Mouse (Mus musculus): ENCODE results near the gene Cacna2d4.
"Not testable (repeated sequence)": the region's sequence is repeated elsewhere in the genome, so short reads cannot be mapped to it uniquely, and the experiment has no call there.

Cacna2d4 gene

DNA sequence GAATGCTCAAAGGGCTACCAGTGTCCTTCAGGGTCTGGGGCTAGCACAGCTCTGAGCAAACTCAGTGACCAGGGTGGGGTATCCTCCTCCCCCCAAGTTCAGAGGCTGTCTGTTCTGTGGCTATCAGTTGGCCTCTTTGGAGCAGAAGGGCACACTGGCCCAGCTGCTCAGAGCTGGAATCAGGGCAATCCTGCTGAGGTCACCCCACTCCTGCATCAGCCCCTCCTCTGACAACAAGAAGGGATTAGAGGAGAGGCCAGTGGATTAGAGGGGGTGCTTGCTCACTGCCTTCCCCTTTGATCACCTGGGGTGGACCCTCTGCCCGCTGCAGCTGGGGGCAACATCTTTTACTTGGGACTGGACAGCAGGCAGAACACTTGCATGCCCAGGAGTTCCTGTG lies at the start of gene Cacna2d4:
Gene Cacna2d4 (plus strand): TSS at position 286 of the 400 bp plus-strand sequence.
- DNase-seq (ENCODE audit: low spot score), result no peak

- DNase-seq (ENCODE audit: low spot score), result peak; percentile 21
Measured at GRCm38 (mm10) chr6:119186658-119187057, 49.7 kb upstream of the Cacna2d4 start.

- no peak for DNase-seq (ENCODE audit: low spot score)
Measured at GRCm38 (mm10) chr6:119187631-119188030, 48.7 kb upstream of the Cacna2d4 start.

GRCm38 (mm10) chr6:119191478-119191877 lies 44.8 kb upstream of the Cacna2d4 start:
- no peak for DNase-seq (ENCODE audit: low spot score)

DNA sequence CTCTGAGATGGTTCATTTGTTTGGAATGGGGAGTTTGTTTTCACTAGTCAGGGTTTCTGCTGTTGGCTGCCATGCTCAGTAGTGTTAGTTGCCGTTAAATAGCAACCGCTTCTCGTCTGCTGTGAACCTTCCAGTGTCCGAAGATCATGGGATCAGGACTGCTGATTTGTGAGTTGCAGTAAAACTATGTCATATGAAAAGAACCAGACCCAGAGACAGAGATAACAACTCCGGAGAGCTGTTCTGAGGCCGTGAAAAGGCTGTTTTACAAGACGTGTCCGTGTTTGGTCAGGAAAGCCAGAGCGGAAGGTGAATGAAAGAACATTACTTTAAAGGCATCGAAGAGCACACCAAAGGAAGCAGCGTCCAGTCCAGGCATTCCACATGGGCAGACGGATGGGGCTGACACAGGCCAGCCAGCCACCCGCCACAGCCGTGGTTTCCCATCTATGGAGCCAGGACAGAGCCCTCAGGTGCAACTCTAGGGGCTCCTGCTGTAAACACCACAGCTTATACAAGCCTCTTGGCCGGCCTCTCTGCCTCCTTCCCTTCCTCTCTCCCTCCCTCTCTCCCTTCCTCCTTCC lies 42.7 kb upstream of the Cacna2d4 start:
- no peak for DNase-seq (ENCODE audit: low spot score)

- DNase-seq (ENCODE audit: low spot score), result no peak
Measured at GRCm38 (mm10) chr6:119194161-119194560, 42.2 kb upstream of the Cacna2d4 start.

- no peak for DNase-seq (ENCODE audit: low spot score)
Measured at GRCm38 (mm10) chr6:119194601-119195000, 41.7 kb upstream of the Cacna2d4 start.

- DNase-seq (ENCODE audit: low spot score), result no peak
Measured at GRCm38 (mm10) chr6:119196382-119197305, 39.7 kb upstream of the Cacna2d4 start, which contains the start of gene Cacna1c. Gene Cacna1c, minus strand, starts transcription at chr6:119196418.

DNA sequence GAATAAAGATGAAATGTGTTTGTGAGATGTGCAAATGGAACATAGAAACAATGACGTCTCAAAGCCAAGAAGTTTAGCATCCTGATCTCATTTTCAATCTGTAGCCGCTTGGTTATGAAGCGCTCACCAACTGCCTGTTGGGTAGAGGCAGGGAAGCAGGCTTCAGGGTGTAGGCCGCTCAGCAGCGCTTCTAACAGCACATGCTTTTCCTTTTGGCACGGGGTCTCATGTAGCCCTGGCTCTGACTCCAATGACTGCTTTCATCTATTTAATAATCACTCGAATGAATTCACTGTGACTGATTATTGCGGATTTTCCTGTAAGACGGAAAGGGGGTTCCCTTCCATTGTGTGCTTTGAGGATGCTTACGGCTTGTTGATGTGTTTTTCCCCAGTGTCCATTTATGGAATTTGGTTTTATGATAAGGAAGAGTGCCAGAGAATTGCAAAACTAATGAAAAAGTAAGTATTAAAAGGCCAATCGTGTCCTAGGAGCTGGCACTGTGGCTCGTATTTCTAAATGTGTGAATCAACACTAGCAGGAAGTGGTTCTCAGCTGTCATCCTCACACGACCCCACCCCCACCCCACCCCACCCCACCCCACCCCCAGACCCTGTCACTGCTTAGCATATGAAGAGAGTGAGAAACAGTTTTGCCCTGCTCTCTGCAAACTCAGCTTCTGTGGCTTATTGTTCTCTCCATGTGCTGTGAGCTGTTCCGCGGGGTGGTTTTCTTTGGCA lies 37.6 kb upstream of the Cacna2d4 start:
- no peak for DNase-seq (ENCODE audit: low spot score)

- no peak for DNase-seq (ENCODE audit: low spot score)
Measured at GRCm38 (mm10) chr6:119199274-119199879, 36.9 kb upstream of the Cacna2d4 start.

DNA sequence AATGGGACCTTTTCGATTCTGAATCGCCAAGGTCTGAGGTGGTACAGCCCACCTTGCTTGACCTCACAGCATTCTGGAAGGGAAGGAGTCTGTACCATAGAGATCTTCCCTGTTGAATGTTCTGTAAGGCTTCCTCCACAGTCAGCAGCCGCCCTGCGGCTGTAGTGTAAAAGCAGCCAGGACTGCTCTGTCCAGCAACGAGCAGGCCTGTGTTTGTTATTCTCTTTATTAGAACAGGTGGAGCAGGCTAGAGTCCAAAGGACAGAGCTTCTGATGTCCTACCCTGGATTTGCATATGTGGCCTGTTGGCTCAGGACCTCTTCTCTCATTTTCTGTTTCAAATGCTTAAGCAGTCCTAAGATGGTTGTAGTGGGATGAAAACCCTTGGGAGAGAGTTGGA lies 36.0 kb upstream of the Cacna2d4 start:
- no peak for DNase-seq (ENCODE audit: low spot score)

GRCm38 (mm10) chr6:119201575-119201974 lies 34.8 kb upstream of the Cacna2d4 start:
- no peak for DNase-seq (ENCODE audit: low spot score)

DNA sequence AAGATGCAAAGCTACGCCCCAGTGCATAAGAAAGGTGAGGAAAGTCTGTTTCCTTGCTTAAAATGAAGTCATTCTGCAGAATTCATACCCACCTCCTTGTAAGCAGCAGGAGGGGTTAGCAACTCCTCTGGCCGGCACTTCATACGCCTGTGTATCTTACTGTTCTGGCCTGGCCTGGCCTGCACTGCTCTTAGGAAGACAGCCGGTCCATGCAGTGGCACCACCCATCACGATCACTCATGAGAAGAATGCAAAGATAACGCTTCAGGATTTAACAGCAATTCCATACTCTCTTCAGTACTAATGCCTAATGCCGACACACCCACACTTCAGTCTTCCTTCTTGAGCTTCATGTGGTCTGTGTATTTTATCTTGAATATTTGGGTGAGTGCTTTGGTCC lies 32.0 kb upstream of the Cacna2d4 start:
- DNase-seq (ENCODE audit: low spot score), result no peak

DNA sequence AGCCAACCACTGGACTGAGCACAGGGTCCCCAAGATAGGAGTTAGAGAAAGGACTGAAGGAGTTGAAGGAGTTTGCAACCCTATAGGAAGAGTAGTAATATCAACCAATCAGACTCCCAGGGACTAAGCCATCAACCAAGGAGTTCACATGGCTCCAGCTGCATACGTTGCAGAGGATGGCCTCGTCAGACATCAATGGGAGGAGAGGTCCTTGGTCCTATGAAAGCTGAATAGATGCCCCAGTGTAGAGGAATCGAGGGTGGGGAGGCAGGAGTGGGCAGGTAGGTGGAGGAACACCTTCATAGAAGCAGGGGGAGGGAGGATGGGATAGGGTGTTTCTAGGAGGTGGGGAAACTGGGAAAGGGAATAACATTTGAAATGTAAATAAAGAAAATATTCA lies 31.4 kb upstream of the Cacna2d4 start:
- DNase-seq (ENCODE audit: low spot score), result no peak

- DNase-seq (ENCODE audit: low spot score), result not testable (repeated sequence)
Measured at GRCm38 (mm10) chr6:119206006-119206405, 30.3 kb upstream of the Cacna2d4 start.

DNA sequence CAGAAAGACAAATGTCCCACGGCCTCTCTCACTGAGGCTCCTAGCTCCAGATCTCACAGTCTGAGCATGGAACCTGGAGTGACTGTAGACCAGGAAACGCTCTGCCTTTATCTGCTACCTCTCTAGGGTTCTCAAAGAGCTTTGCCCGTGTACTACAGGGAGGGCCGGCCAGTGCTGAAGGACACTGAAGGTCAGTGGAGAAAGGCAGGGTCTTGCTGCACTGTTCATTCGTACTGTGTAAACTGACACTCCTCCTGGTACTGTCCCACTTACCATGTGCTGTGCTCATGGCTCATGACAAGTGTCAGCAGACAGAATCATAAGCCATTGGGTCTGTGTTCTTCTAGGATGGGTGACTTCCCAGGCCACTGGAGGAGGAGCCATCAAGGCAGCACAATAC lies 23.0 kb upstream of the Cacna2d4 start:
- no peak for DNase-seq (ENCODE audit: low spot score)

GRCm38 (mm10) chr6:119214190-119214589 lies 22.1 kb upstream of the Cacna2d4 start:
- no peak for DNase-seq (ENCODE audit: low spot score)

- DNase-seq (ENCODE audit: low spot score), result no peak
Measured at GRCm38 (mm10) chr6:119215040-119215613, 21.2 kb upstream of the Cacna2d4 start.

- DNase-seq (ENCODE audit: low spot score), result no peak
Measured at GRCm38 (mm10) chr6:119217661-119218060, 18.7 kb upstream of the Cacna2d4 start.

- no peak for DNase-seq (ENCODE audit: low spot score)
Measured at GRCm38 (mm10) chr6:119218591-119218990, 17.7 kb upstream of the Cacna2d4 start.

- DNase-seq (ENCODE audit: low spot score), result no peak
Measured at GRCm38 (mm10) chr6:119219237-119219870, 17.0 kb upstream of the Cacna2d4 start.

All from layer of hippocampus, adult 11-12 months (tissue).